8 mouse cellular contexts compared by ENCODE assay signal in genomic region chr11:69803328-69803727, GRCm38 (mm10). TPM values are rescaled to one million over a fixed set of nuclear protein-coding genes. Genes with fewer than 3 reads are reported as not detected.
DNase-seq lines count a peak whose midpoint lies in the region; ATAC-seq and TF ChIP-seq lines count a peak whose summit lies in the region.

No protein-coding gene starts in this region.

- no peak for ATAC-seq in limb, embryonic 13.5 days (ENCODE audit: low FRiP score, low read depth)

- H3K4me3 ChIP-seq in lung, adult 2 months (replicated peaks; ENCODE audit: extremely low read depth, low read depth, low read length) = peak overlapping the region; percentile 35
- peak overlapping the region; percentile 12; the same call in 1 of the 2 replicates for H3K4me3 ChIP-seq in embryonic fibroblast, embryonic 13.5 days (ENCODE audit: insufficient read depth, low read length)
- peak overlapping the region; percentile 57 for H3K4me3 ChIP-seq in limb, embryonic 13.5 days
- peak overlapping the region; percentile 64 for H3K4me3 ChIP-seq in small intestine, adult 2 months (ENCODE audit: low read depth, low read length)

- H3K9me3 ChIP-seq in limb, embryonic 13.5 days = no peaks in the 10 kb centered on the region

- H3K36me3 ChIP-seq in limb, embryonic 13.5 days = no peaks in the 10 kb centered on the region
- H3K36me3 ChIP-seq in small intestine, adult 2 months (ENCODE audit: control insufficient read depth, insufficient read depth, low read length) = no peaks in the 10 kb centered on the region

- H3K4me1 ChIP-seq in lung, adult 2 months (ENCODE audit: control insufficient read depth, insufficient read depth, low read length) = peaks cover 20% of the 10 kb centered on the region
- H3K4me1 ChIP-seq in embryonic fibroblast, embryonic 13.5 days (ENCODE audit: control insufficient read depth, insufficient read depth, low read length) = peaks cover 7% of the 10 kb centered on the region
- H3K4me1 ChIP-seq in limb, embryonic 13.5 days = peaks cover 63% of the 10 kb centered on the region
- H3K4me1 ChIP-seq in small intestine, adult 2 months (ENCODE audit: control insufficient read depth, insufficient read depth, insufficient read length, low read length) = peaks cover 19% of the 10 kb centered on the region

- 4% methylated on average over 12 of the region's 12 CpGs for WGBS in lung, adult 2 months
- WGBS in limb, embryonic 13.5 days = 1% methylated on average over 12 of the region's 12 CpGs
- WGBS in small intestine, adult 2 months = 2% methylated on average over 12 of the region's 12 CpGs

- DNase-seq in lung, adult 2 months = no peak
- no peak for DNase-seq in lung, postnatal 10 days
- DNase-seq in frontal cortex, postnatal 36 days (ENCODE audit: low spot score in 2 of 2) = no peak
- DNase-seq in kidney, adult 9 months = no peak
- no peak for DNase-seq in retina, postnatal 1 day

- no peak for TF ChIP-seq CTCF in lung, adult 2 months (IDR thresholded peaks at IDR 0.05; ENCODE audit: insufficient read depth, low read length)
- no peak for TF ChIP-seq CTCF in embryonic fibroblast, embryonic 13.5 days (IDR thresholded peaks at IDR 0.05; ENCODE audit: borderline replicate concordance, insufficient read depth, low read length)
- TF ChIP-seq CTCF in small intestine, adult 2 months (IDR thresholded peaks at IDR 0.05; ENCODE audit: extremely low read depth, insufficient read length, insufficient replicate concordance, low read depth, low read length) = no peak

- peaks cover 93% of the 10 kb centered on the region for H3K27me3 ChIP-seq in limb, embryonic 13.5 days
- 0 out of 2 replicates have a peak, but pooled peaks cover 4% of the 10 kb centered on the region for H3K27me3 ChIP-seq in small intestine, adult 2 months (ENCODE audit: control insufficient read depth, insufficient read depth, low read length)

- H3K4me2 ChIP-seq in limb, embryonic 13.5 days (replicated peaks) = peak overlapping the region; percentile 92

- no peak overlapping the region for H3K27ac ChIP-seq in embryonic fibroblast, embryonic 13.5 days (ENCODE audit: insufficient read depth, low read length)
- H3K27ac ChIP-seq in limb, embryonic 13.5 days = 0 out of 2 replicates have a peak overlapping the region, but pooled peaks have one; percentile 3
- peak overlapping the region; percentile 77 for H3K27ac ChIP-seq in small intestine, adult 2 months (ENCODE audit: insufficient read depth, low read depth, low read length)

- TF ChIP-seq POLR2A in lung, adult 2 months (IDR thresholded peaks at IDR 0.05; ENCODE audit: borderline replicate concordance, extremely low read depth, low read depth, low read length) = no peak
- TF ChIP-seq POLR2A in embryonic fibroblast, embryonic 13.5 days (IDR thresholded peaks at IDR 0.05; ENCODE audit: low read depth, low read length) = no peak; the same call in 1 of the 2 replicates
- no peak for TF ChIP-seq POLR2A in small intestine, adult 2 months (IDR thresholded peaks at IDR 0.05; ENCODE audit: low read depth, low read length)

- peak overlapping the region; percentile 79 for H3K9ac ChIP-seq in limb, embryonic 13.5 days

RNA-seq across cellular contexts. Expression of gene Fgf11, which starts 1.7 kb away (rescaled TPM):
- 6.9 and 8.0 TPM in 2 replicates for polyA plus RNA-seq in lung, adult 2 months (2012; rRNA removed)
- 1.1 and 2.5 TPM in 2 replicates for polyA plus RNA-seq in embryonic fibroblast, embryonic 13.5 days (2011; ENCODE audit: insufficient read length, low read depth, missing spikeins)
- 2.8 and 2.9 TPM in 2 replicates for polyA plus RNA-seq in limb, embryonic 13.5 days (2015; fragmentation: Nextera tagmentation; extraction: Ambion mirVana)
- polyA plus RNA-seq in small intestine, adult 2 months (2012; rRNA removed) = 3.6 and 4.8 TPM in 2 replicates

RNA-seq across cellular contexts. Expression of gene Tmem102, which starts 2.1 kb away (rescaled TPM):
- polyA plus RNA-seq in lung, adult 2 months (2012; rRNA removed) = 9.4 and 9.5 TPM in 2 replicates
- polyA plus RNA-seq in embryonic fibroblast, embryonic 13.5 days (2011; ENCODE audit: insufficient read length, low read depth, missing spikeins) = not detected in 2 replicates
- polyA plus RNA-seq in limb, embryonic 13.5 days (2015; fragmentation: Nextera tagmentation; extraction: Ambion mirVana) = 2.5 and 2.6 TPM in 2 replicates
- 30.5 and 63.0 TPM in 2 replicates for polyA plus RNA-seq in small intestine, adult 2 months (2012; rRNA removed)

RNA-seq across cellular contexts. Expression of gene Chrnb1, which starts 7.6 kb away (rescaled TPM):
- 31.5 and 38.0 TPM in 2 replicates for polyA plus RNA-seq in lung, adult 2 months (2012; rRNA removed)
- 4.6 and 7.2 TPM in 2 replicates for polyA plus RNA-seq in embryonic fibroblast, embryonic 13.5 days (2011; ENCODE audit: insufficient read length, low read depth, missing spikeins)
- polyA plus RNA-seq in limb, embryonic 13.5 days (2015; fragmentation: Nextera tagmentation; extraction: Ambion mirVana) = 23.6 and 27.7 TPM in 2 replicates
- polyA plus RNA-seq in small intestine, adult 2 months (2012; rRNA removed) = 5.5 and 8.7 TPM in 2 replicates

RNA-seq across cellular contexts. Expression of gene Gm39566, which starts 11.8 kb away (rescaled TPM):
- polyA plus RNA-seq in lung, adult 2 months (2012; rRNA removed) = not detected in 2 replicates
- not detected in 2 replicates for polyA plus RNA-seq in embryonic fibroblast, embryonic 13.5 days (2011; ENCODE audit: insufficient read length, low read depth, missing spikeins)
- not detected in 2 replicates for polyA plus RNA-seq in limb, embryonic 13.5 days (2015; fragmentation: Nextera tagmentation; extraction: Ambion mirVana)
- polyA plus RNA-seq in small intestine, adult 2 months (2012; rRNA removed) = not detected in 2 replicates

RNA-seq across cellular contexts. Expression of gene Spem2, which starts 14.9 kb away (rescaled TPM):
- not detected in 2 replicates for polyA plus RNA-seq in lung, adult 2 months (2012; rRNA removed)
- not detected in 2 replicates for polyA plus RNA-seq in embryonic fibroblast, embryonic 13.5 days (2011; ENCODE audit: insufficient read length, low read depth, missing spikeins)
- not detected in 2 replicates for polyA plus RNA-seq in limb, embryonic 13.5 days (2015; fragmentation: Nextera tagmentation; extraction: Ambion mirVana)
- not detected in 2 replicates for polyA plus RNA-seq in small intestine, adult 2 months (2012; rRNA removed)

Comparison
In these comparisons a context has a peak if more than half of its experiments do, and no peak if none do; other contexts are left out.
1. H3K4me3 ChIP-seq: peak in every context shown above with its lines; median percentile 64 in small intestine, adult 2 months; 57 in limb, embryonic 13.5 days; 35 in lung, adult 2 months; 12 in embryonic fibroblast, embryonic 13.5 days.